Mouse (Mus musculus): ENCODE measurements around the gene AC140267.1.

DNA sequence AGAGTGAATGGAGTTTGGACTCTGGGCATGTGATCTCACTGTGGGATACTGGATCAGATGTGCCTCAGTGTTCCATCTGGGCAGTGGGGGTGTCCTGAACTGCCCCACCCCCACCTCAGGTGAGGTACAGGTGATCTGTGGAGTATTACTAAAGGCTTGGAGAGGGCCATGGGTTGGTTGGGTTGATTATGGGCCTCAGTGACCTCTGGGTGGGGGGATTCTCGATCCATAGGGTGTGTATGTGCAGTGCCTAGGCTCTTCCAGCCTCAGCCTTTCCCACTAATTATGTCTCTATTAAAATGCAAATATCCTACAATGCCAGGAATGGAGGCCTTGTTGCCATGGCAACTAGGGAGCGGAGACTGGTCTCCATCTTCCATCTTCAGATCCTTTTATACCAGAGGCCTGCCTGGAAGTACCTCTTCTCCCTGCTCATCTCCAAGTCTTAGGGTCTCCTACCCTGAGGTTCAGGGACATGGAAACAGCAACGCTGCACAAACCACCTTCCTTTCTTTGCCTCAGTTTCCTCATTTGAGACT is 36.3 kb downstream of the AC140267.1 start:
- no peak for TF ChIP-seq EP300 (IDR thresholded peaks at IDR 0.05; ENCODE audit: low read depth)
- TF ChIP-seq CTCF (IDR thresholded peaks at IDR 0.05; ENCODE audit: low read depth), result no peak
